Mouse (Mus musculus) layer of hippocampus, adult 11-12 months (tissue): ENCODE data around the gene Hbb-bt.
"Not testable (repeated sequence)": the region's sequence is repeated elsewhere in the genome, so short reads cannot be mapped to it uniquely, and the experiment has no call there.

ENCODE experiments used
- DNase-seq: peaks from one replicate; pipeline ENCODE4 v3.0.0; 2022; ENCODE audit warnings: low spot score

Hbb-bt gene

DNA sequence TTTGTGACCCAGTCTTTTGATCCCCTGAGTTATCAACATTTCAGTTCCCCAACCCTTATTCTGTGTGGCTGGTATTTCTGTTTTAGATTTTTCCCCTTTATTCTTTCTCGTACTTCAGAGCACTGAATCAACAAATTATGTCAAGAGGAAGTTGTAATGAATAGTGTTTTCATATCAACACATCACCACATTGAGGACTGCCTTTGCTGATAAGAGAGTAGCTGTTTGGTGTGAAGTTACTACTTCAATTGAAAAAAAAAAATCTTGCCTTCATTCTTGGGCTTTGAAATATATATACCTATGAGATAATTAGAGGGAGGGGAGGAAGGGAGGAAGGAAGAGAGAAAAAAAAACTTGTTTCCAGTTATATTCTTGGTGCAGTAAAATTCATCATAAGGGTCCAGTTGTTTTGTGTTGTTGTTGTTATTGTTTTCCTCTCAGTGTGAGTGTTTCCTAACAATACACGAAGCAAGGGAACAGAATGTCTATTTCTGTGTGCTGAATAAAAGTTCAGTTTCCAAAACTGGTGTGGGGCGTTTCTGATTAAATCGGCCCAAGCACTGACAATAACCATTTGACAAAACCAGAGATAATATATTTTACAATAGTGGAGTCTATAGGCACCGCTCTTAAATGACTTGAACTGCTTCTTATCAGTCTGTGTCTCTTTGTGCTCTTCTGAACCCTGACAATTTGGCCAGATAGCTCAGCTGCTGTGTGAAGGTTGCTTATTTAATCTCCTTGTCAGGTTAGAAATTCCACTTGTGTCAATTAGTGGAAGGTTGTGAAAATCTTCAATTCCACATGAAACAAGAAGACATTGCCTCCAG lies 4.6 kb downstream of the Hbb-bt start:
- DNase-seq, result no peak

DNA sequence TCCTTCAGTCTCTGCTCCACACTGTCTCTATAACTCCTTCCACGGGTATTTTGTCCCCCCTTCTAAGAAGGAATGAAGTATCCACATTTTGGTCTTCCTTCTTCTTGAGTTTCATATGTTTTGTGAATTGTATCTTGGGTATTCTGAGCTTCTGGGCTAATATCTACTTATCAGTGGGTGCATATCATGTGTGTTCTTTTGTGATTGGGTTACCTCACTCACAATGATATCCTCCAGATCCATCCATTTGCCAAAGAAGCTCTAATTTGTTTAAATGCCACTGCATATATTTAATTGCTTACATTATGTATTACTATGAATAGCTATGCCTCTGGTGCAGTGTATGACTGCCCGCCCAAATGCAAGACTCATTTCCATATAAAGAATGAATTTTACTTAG lies 5.7 kb downstream of the Hbb-bt start:
- not testable (repeated sequence) for DNase-seq

DNA sequence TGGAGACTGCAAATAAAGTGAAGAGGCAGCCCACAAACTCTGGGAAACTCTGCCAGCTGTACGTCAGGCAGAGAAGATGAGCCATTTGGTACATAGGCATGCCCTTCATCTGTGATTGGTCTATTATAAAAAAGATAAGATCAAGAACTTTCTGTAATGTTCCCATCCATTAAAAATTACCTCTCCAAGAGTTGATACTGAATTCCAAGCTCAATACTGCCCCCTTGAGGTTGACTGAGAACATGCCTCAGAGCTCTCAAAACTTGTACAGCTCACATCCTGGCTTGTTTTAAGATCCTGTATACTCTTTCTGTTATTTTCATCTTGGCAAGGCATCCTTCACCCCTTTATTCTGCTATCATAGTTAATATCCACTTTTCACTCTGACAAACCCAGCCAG lies 6.9 kb downstream of the Hbb-bt start:
- peak; percentile 10 for DNase-seq

DNA sequence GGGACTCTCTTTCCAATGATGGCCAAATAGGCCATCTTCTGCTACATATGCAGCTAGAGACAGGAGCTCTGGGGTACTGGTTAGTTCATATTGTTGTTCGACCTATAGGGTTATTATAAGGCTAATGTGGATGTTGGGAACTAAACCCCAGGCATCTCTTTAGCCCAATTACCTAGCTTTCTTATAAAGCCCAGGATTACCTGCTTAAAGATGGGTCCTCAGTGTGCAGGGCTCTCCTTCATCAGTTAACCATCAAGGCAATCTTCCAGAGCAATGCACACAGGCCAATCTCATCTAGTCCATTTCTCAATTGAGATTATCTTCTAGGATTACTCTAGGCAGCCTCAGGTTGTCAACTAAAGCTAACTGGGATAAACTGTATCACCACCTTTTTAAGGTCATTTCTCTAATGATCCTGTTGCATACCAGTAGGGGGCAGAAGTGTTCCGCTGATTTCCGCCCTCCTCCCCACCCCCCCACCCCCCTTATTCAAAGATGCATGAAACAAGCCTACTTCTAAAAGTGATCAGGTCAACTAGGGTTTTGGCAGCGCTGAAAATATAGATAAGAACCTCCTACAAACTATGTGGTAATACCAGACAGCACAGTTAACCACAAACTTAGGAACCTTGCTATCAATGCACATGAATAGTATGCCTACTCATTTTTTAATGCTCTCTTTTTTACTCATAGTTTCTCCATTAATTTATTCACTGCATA lies 21.0 kb downstream of the Hbb-bt start:
- DNase-seq, result no peak

DNA sequence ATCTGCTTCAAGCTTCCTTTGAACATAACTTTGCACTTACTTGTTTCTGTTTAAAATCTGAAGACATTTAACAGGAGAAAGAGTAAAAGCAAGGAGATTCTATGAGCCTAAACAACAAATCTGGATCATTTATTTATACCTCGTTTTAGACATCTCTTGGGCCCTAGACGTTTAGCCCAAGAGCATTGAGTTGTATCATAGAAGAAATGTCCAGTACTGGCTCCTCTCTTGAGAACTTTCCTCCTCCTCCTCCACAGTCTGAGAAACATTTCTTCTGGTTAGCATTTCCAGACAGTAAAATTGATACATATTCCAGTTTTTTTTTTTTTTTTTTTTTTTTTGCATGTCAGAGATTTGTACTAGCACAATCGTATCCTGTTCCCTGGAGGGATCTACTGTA lies 22.1 kb downstream of the Hbb-bt start, which contains the start of gene Olfr67:
Gene Olfr67, minus strand, starts transcription at position 101 of the 400 bp plus-strand sequence.
- DNase-seq, result no peak

DNA sequence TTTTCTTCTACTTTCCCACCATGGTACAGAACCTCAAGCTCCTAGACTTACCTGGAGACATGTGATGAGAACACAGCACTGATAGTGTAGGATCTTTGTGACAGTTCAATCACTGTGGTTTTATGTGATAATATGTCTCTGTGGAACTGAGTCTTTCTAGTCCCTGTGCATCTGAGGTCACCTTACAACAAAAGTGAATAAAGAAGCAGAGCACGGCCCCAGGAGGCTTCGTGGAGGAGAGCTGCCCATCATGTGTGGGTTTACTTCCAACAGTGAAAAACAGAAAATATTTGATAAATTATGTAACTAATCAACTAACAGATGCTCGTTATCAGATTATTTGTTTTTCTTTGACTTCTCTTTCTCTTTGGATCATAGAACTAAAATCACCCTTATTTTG lies 34.2 kb downstream of the Hbb-bt start, which contains the start of gene Olfr68:
Gene Olfr68, minus strand, starts transcription at position 101 of the 400 bp plus-strand sequence.
- DNase-seq, result no peak

DNA sequence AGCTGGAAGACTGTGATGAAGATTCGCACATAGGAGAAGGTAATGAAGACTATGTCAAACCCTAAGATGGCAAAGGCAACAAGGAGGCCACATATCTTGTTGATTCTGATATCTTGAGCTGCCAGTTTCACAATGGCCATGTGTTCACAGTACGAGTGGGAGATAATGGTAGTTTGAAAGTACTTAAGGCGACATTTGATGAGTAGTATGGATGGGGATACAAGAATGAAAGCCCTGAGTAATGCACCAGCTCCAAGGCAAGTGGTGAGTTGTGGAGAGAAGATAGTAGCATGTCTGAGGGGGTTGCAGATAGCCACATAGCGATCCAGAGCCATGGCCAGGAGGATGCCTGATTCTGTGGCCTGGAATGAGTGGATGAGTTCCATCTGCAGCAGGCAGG lies 36.1 kb downstream of the Hbb-bt start:
- not testable (repeated sequence) for DNase-seq

DNA sequence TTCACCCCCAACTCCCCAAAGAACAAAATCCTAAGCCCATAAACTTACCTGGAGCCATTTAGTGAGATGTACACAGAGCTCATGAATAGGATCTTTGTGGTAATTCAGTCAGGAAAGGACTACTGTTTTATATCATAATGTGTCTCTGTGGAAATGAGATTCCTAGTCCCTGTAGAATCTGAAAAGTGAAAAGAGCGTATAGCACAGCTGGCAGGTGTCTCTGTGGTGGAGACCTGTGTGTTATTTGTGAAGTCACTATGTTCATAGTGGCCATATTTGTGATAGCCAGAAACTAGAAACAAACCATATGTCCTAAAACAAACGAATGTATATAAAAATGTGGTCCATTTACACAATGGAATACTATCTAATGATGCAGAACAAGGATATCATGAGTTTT lies 42.3 kb downstream of the Hbb-bt start, which contains the start of gene Olfr69:
Gene Olfr69, minus strand, starts transcription at position 101 of the 400 bp plus-strand sequence.
- no peak for DNase-seq

DNA sequence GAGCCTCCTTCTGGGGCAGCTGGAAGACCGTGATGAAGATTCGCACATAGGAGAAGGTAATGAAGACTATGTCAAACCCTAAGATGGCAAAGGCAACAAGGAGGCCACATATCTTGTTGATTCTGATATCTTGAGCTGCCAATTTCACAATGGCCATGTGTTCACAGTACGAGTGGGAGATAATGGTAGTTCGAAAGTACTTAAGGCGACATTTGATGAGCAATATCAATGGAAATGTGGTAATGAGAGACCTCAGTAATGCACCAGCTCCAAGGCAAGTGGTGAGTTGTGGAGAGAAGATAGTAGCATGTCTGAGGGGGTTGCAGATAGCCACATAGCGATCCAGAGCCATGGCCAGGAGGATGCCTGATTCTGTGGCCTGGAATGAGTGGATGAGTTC lies 46.1 kb downstream of the Hbb-bt start:
- DNase-seq, result not testable (repeated sequence)
